Mouse (Mus musculus) left cerebral cortex, postnatal 36 days (tissue): ENCODE results near the gene Nup107. TPM values are rescaled to one million over a fixed set of nuclear protein-coding genes. Genes with fewer than 3 reads are reported as not detected.
A peak's percentile ranks its signal among the peaks of the same experiment; 100 is the strongest.
"Not testable (repeated sequence)": the region's sequence is repeated elsewhere in the genome, so short reads cannot be mapped to it uniquely, and the experiment has no call there.

Experiments used
- DNase-seq, 2 experiments: peaks; one replicate each; pipeline ENCODE4 v3.0.0; 2021 to 2022; ENCODE audit warnings: low spot score in 2 of 2, mixed read lengths in 1 of 2
- intact Hi-C: fragments of 180-260 bp; cut with DNase I; formaldehyde crosslinking; loops from one replicate; pipeline ENCODE4 v1.15.1; 2025
- total RNA-seq, 2 experiments: library from RNA; stranded (reverse); gene quantifications; 2 replicates each; pipeline ENCODE4 v1.2.3; 2021

The Nup107 gene
- total RNA-seq, 2 experiments from 2014 or later, result 12.8 to 15.5 TPM

DNA sequence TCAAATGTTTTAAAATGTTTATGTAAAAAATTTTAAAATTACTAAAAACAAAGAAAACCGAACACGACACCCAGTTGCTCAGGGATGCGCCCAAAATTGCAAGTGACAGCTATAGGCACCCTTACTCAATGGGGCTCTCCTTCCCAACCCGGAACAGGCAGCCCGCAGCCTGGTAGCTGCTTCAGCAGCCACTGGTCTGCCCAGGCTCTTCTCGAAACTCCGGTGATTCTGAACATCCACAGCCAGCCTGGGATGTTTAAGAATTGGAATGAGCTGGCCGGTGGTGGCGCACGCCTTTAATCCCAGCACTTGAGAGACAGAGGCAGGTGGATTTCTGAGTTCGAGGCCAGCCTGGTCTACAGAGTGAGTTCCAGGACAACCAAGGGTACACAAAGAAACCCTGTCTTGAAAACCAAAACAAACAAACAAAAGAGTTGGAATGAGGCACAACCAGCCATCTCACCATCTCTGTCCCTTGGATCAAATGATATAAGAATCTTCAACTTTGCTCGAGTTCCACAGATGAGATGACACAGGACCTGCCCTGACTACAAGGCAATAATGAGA, 61.8 kb downstream of the Nup107 start:
- intact Hi-C loops, result no loop called here
- DNase-seq, result no peak

DNA sequence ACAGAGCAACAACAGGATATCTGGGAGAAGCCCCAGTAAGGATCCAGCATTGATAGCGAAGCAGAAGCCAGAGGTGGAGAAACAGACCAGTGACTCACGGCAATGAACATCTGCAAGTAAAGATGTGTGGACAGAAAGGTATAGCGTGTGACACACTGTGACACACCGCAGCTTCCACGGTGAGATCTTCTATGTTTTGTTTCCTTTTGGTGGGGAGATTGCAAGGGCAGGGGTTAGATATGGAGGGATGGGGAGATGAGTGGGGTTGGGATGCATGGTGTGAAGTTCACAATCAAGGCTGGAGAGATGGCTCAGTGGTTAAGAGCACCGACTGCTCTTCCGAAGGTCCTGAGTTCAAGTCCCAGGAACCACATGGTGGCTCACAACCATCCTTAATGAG, 62.4 kb downstream of the Nup107 start:
- DNase-seq, result no peak
- intact Hi-C loops, result no loop called here

DNA sequence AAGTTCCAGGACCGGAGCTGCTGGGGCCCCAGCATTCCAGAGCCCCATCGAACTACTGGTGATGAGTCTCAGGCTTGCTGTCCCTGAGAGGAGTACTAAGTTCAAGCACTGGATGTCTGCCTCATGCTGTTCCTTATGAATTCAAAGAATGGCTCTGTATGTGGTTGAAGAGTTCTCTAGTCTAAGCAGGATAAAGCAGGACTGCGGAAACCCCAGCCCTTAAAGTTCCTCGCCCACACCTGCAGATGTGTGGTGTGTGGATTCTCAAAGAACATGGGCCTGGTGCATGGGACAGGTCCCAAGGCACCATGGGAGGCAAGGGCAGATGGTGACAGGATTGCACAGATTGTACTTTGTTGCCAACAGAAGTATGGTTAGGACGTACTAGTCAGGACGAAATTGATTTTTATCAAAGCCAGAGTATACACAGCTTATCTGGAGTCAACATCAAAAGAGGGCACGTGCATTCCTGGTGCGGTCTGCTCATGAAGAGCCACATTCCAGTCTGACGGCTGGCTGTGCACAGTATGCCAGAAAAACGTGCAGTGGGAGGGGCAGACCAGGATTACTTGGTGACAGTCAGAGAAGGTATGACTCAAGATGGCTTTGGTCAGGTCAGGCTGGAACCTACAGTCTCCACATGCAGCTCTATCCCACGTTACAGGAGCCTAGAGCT, 63.2 kb downstream of the Nup107 start:
- intact Hi-C loops, result no loop called here
- DNase-seq, result no peak

DNA sequence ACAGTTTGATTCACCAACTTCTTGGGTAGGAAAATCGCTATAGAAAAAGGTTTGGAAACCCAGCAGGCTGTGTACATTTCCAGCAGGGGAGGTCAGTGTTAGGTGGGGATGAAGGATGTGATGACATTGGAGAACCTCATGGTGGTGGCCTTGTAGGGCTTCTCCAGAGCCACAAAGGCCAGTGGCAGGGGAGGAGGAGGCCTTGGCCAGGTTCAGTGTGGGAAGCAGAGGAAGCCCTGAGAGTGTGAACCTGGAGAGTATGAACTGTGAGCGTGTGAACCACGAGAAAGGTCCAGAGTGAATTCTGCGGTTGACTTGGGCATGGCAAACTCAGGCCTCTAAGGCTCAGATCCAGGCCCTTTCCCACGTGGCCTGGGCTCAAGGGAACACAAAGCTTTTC, 63.9 kb downstream of the Nup107 start:
- no peak for DNase-seq
- intact Hi-C loops, result no loop called here

DNA sequence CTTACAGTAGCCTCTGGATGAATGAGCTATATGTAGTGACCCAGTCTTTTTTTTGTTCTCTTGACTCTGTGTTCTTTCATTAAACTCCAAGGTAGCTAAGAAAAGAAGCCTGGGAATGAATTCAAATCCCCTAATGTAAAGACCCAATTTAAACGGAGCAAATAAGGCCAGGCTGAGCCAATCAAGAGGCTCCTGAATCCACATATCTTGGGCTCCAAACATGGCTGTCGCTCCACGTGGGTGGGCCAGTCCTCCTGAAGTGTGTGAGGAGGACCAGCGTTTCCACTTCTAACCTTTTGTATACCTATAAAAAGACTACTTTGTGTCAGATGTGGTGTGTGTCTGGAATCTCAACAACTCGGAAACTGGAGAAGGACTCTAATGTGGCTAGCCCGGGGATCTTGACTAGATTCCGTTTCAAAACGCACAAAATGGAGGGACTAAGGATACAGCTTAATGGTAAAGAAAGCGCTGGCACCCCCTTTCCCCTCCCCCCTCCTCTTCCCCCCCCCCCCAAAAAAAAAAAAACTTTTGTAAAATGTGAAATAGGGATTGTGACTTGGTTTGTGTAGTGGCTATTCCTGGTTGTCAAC, 64.9 kb downstream of the Nup107 start:
- no peak for DNase-seq
- intact Hi-C loops, result no loop called here

DNA sequence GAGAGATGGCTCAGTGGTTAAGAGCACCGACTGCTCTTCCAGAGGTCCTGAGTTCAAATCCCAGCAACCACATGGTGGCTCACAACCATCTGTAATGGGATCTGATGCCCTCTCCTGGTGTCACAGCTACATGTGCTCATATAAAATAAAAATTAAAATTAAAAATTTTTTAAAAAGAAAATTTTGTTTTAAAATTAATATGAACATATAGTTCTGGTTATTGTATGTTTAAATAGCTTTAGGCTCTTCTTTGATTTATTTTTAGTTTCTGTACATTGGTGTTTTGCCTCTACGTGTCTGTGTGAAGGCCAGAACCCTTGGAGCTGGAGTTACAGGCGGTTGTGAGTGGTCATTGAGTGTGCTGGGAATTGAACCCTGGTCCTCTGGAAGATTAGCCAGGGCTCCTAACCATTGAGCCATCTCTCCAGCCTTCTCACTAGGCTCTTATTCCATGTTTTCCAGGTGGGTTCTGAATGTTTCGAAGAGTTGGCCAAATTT, 65.6 kb downstream of the Nup107 start:
- no peak for DNase-seq
- intact Hi-C loops, result no loop called here

DNA sequence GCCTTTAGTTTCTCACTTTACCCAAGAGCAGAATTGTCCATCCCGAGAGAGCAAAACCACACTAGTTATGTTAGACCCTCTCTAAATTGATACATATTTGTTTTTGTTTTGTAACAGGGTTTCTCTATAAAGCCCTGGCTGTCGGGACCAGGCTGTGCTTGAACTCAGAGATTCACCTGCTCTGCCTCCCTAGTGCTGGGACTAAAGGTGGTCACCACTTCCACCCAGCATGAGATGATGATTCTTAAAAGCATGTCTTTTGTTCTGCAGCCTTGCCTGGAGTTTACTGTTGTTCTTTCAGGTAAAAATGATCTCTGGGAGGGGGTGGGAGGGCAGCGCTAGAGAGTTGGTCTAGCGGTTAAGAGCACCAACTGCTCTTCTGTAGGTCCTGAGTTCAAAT, 66.2 kb downstream of the Nup107 start:
- no peak for DNase-seq
- intact Hi-C loops, result no loop called here

DNA sequence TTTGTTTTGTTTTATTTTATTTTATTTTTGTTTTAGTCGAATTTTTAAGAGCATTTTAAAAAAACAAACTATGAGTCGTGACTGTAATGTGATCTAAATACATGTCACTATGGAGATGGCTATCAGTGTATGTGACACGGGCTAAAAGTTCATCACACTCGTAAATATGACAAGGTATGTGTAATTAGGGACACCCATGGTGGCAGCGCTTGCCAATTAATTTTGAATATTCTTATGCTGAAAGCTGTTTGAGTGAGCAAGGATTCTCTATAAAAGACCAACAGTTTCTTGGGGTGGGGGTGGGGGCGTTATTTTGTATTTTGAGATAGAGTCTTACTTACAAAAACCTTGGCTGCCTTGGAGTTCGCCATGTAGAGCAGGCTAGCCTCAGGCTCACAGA, 66.8 kb downstream of the Nup107 start:
- no peak for DNase-seq
- intact Hi-C loops, result no loop called here

DNA sequence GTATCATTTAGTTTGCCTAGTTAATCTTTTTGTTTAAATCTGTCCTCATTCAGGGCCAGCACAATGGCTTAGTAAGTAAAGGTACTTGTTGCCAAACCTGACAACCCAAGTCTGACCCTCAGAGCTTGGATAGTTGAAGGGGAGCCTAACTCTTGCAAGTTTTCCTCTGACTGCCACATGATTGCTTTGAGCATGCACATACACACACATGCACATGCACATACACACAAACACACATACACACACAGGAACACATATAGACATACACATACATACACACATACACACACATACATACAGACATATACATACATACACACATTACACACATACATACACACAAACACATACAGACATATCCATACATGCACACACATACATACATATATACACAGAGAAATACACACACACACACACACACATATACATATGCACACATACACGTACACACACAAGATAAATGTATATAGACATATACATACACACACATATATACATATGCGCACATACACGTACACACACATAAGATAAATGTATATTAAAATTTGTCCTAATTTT, 67.6 kb downstream of the Nup107 start:
- intact Hi-C loops, result no loop called here
- no peak for DNase-seq

DNA sequence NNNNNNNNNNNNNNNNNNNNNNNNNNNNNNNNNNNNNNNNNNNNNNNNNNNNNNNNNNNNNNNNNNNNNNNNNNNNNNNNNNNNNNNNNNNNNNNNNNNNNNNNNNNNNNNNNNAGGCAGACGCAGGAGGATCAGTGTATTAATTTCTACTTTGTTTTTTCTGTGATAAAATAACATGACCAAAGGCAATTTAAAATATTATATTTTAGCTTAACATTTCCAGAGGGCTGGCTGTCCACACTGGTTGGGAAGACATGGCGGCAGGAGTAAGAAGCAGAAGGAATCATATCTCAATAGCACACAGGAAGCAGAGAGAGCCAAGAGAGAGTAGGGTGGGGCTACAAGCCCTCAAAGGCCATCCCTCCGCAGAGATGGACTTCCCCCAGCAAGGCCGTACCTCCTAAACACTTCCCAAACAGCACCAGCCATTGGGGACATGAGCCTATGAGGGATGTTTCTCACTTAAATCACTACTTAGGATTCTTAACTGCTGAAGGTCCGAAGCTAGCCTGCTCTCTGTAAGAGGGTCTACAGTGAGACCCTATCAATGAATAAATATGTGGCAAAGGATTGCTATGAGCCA, 68.3 kb downstream of the Nup107 start:
- no peak for DNase-seq
- intact Hi-C loops, result no loop called here

DNA sequence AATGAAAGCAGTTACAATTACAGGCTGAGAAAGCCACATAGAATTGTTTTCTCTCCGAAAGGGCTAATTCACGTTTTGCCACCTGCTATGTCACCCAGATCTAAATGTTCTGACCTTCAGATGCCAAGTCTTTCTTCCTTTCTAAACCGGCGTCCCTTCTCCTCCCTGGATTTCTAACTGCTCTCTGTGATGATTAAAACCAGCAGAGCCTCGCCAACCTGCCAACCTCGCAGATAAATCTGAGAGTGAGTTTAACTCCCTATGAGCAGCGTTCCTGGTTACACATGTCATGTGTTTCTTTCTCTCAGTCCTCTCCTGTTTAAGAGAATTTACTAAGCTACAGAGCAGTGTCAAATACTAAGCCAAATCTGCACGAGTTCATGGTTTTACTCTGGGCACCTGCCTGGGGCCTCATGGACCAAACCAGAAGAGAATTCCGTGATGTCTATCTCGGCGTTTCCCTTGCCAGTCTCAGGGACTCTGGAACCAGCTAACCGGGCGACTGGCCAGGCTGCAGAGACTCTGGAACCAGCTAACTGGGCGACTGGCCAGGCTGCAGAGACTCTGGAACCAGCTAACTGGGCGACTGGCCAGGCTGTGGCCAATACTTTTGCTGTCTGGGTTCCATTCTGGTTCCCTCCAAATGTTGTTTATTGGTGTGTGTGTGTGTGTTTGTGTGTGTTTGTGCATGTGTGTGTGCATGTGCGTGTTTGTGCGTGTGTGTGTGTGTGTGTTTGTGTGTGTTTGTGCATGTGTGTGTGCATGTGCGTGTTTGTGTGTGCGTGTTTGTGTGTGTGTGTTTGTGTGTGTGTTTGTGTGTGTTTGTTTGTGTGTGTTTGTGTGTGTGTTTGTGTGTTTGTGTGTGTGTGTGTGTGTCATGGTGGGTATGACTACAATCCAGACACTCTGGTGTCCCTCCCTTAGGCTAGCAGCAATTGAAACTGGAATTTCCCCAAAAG, 74.1 kb downstream of the Nup107 start:
- peak; percentile 22 to 33 for DNase-seq
- intact Hi-C loops, result no loop called here

DNA sequence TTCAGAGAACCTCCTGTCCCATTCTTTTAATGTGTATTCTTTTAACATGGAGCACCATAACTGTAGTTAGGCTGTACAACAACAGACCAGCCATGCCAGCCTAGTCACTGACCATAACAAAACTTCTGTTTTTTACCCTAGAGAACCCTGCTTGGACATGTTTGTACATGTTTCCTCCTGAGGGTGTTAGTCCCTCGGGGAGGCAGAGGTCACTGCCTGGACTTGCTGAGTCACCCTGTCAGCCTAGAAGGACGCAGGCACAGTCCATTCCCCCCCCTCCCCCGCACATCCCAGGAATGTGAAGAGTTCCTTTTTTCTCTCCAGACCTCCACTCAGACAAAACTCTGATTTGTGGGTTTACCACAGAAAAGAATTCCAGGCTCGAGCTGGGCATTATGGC, 74.9 kb downstream of the Nup107 start:
- no peak for DNase-seq
- intact Hi-C loops, result no loop called here

DNA sequence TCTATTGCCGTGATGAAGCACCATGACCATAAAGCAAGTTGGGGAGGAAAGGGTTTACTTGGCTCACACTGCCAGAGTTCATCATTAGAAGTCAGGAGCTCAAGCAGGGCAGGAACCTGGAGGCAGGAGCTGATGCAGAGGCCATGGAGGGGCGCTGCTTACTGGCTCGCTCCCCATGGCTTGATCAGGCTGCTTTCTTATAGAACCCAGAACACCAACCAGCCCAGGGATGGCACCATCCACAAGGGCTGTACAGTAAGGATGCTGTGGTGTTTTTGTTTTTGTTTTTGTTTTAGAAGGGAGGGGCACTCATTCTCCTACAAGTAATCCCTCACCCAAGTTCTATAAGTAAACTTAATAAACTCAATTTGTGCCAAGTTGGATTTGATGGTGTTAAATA, 75.8 kb downstream of the Nup107 start:
- DNase-seq, result no peak
- intact Hi-C loops, result no loop called here

DNA sequence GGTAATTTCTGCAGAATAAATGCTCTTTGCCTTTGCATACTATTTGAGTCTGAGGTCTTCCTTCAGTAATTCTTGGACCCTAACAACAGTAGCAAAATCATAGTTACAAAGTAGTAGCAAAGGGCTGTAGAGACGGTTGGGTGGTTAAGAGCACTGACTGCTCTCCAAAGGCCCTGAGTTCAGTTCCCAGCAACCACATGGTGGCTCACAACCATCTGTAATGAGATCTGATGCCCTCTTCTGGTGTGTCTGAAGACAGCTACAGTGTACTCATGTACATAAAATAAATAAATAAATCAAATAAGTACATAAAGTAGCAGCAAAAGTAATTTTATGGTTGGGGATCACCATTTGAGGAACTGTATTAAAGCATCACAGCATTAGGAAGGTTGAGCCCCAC, 76.9 kb downstream of the Nup107 start:
- intact Hi-C loops, DNase-seq: not testable (repeated sequence)

DNA sequence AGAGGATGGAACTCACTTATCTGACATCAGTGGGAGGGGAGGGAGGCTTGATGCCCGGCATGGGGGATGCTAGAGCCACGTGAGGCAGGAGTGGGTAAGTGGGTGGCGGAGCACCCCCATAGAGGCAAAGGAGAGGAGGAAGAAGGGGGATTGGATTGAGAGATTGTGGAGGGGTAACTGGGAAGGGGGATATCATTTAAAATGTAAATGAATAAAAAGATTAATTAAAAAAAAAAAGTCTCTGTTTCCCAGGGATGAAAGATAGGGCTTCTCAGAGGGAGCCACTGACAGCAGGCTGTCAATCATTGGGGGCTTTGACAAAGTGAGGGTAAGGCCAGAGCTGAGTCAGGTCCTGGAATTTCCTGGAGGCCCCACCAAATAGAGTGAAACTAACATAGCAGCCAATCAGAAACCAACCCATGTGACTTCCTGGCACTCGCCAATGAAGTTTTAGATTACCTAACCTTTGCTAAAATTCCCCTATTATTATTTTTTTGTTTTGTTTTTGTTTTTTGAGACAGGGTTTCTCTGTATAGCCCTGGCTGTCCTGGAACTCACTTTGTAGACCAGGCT, 77.5 kb downstream of the Nup107 start:
- DNase-seq, result no peak
- intact Hi-C loops, result no loop called here

DNA sequence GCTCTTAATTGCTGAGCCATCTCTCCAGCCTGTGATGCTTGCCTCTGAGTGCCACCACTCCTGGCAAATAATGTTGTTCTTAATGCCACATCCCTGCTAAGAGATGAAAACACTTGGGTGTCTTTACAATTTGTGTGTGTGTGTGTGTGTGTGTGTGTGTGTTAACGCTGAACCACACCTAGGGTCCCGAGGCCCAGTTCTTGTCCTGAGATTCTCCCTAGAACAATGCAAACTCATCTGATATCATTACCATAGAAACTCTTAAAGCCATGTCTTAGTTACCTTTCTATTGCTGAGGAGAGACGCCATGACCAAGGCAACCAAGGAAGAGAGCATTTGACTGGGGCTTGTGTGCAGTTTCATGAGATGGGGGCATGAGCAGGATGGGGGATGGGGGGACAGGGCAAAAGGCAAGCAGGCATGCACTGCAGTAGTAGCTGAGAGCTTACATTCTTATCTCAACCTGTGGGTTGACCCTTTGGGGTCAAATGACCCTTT, 78.4 kb downstream of the Nup107 start:
- intact Hi-C loops, result no loop called here
- DNase-seq, result no peak

DNA sequence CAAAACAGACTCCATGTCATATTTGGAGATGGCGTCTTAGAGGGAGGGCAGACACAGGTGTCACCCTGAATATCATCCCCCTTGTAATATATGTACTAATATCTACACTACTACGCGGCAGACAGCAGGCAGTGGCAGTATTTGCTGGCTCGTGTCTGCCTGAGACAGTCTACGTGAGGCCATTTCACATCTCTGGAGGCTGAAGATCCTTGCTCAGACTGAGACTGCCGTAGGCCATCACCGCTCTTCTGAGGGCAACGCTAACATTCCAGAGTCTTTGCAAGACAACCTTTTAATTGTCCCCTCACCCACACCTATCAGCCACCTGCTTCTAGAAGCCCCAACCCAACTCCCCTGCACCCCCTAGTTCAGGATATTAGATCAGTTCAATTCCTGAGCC, 79.0 kb downstream of the Nup107 start:
- intact Hi-C loops, result no loop called here
- no peak for DNase-seq

DNA sequence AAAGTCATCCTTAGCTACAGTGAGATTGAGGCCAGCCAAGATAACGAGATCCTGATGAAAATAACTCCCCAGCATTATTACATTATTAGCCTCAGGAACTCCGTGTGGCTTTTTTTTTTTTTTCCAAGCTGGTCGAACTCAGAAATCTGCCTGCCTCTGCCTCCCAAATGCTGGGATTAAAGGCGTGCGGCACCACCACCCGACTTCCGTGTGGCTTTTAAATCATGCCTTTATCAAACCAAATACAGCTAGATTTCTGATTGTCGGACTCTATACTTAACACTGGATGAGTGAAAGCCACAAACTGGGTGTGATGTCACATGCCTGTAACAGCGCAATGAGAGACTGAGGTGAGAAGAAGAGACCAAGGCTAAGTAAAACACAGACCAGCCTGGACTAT, 79.6 kb downstream of the Nup107 start:
- intact Hi-C loops, result no loop called here
- no peak for DNase-seq

DNA sequence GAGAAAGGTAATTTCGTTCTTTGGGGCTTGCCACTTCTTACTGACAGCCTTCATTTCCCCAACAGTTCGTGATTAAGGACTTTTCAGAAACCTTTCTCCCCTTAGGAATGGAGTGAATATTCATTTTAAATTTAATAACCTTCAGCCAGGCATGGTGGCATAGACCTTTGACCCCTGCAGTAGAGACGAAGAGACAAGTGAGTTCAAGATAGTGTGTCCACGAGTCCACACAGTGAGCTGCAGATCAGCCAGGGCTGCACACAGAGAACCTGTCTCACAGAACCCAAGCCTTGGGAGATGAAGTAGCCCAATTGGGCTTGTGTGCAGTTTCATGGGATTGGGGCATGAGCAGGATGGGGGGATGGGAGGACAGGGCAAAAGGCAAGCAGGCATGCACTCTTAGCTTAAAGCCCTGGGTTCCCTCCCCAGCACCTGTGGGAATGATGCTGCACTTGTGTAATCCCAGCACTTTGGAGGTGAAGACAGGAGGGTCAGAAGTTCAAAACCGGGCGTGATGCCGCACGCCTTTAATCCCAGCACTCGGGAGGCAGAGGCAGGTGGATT, 80.2 kb downstream of the Nup107 start:
- DNase-seq, result no peak
- intact Hi-C loops, result no loop called here
